ENCODE assay signal across 19 mouse cellular contexts in the genomic region with DNA sequence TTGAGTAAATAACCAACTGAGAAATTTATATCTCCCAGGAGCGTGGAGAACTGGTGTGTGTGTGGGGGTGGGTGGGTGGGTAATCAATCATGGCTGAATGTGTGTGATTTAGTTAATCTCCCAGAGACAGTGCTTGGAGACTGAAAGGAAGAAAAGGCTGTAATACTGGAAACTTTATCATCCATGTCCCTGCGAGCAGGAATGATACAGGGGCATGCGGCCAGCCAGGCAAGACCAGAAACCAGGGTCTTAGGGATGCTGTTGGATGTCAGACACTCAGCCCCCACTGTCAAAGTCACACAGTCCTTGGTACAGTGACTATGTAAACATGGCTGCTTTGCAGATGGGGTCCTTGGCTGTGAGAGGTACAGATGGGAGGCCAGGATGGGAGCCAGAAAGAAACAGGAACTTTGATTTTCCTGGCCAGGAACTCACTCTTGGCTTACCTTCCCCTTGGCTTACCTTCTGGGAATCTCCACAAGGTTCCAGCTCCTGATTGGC.
DNase-seq lines count a peak whose midpoint lies in the region; ATAC-seq and TF ChIP-seq lines count a peak whose summit lies in the region.
"Had no signal": no experiment of that assay in that cellular context is flagged by ENCODE, and none has a peak within 500 bp of the region (broad histone marks: within the 10 kb centered on the region; RNA-seq: fewer than 3 reads in every experiment).

No protein-coding gene starts in this region.

- H3K9ac ChIP-seq in hindbrain, postnatal 0 days (replicated peaks; ENCODE audit: low read length), result no peak overlapping the region
- no peak overlapping the region for H3K9ac ChIP-seq in hindbrain, embryonic 12.5 days
- H3K9ac ChIP-seq: embryonic facial prominence, embryonic 13.5 days; heart, embryonic 13.5 days; liver, postnatal 0 days had no signal

- no peak overlapping the region for H3K4me2 ChIP-seq in hindbrain, postnatal 0 days (ENCODE audit: low read depth, low read length)
- no peak overlapping the region for H3K4me2 ChIP-seq in hindbrain, embryonic 12.5 days (replicated peaks)
- H3K4me2 ChIP-seq: embryonic facial prominence, embryonic 13.5 days; heart, embryonic 13.5 days had no signal

- no peaks in the 10 kb centered on the region for H3K27me3 ChIP-seq in hindbrain, postnatal 0 days (ENCODE audit: insufficient read depth, low read length)
- no peaks in the 10 kb centered on the region for H3K27me3 ChIP-seq in hindbrain, embryonic 12.5 days
- H3K27me3 ChIP-seq: embryonic facial prominence, embryonic 13.5 days; heart, embryonic 13.5 days had no signal

- intact Hi-C loops in heart, postnatal 25 days (cut with DNase I), result no loop called here

- no peak overlapping the region for H3K27ac ChIP-seq in hindbrain, postnatal 0 days
- no peak overlapping the region for H3K27ac ChIP-seq in hindbrain, embryonic 12.5 days
- H3K27ac ChIP-seq: embryonic facial prominence, embryonic 13.5 days; heart, embryonic 13.5 days; limb, embryonic 10.5 days had no signal

- H3K4me1 ChIP-seq in hindbrain, postnatal 0 days (ENCODE audit: insufficient read depth, low read length), result no peaks in the 10 kb centered on the region
- no peaks in the 10 kb centered on the region for H3K4me1 ChIP-seq in hindbrain, embryonic 12.5 days
- H3K4me1 ChIP-seq: embryonic facial prominence, embryonic 13.5 days; heart, embryonic 13.5 days; limb, embryonic 10.5 days had no signal

- no peaks in the 10 kb centered on the region for H3K9me3 ChIP-seq in hindbrain, postnatal 0 days (ENCODE audit: low read length)
- no peaks in the 10 kb centered on the region for H3K9me3 ChIP-seq in hindbrain, embryonic 12.5 days (replicated peaks)
- H3K9me3 ChIP-seq: embryonic facial prominence, embryonic 13.5 days; heart, embryonic 13.5 days; limb, embryonic 10.5 days had no signal

- DNase-seq in hindbrain, postnatal 0 days (ENCODE audit: low spot score), result peak; percentile 3
- DNase-seq in brain, adult 2 months (ENCODE audit: low read depth, low spot score), result peak; percentile 95
- peak; percentile 91 for DNase-seq in cerebellum, adult 11-12 months
- DNase-seq in cerebellum, postnatal 14 days, result peak; percentile 82 to 92
- DNase-seq in heart, adult 18-20 months, result no peak
- DNase-seq in heart, postnatal 25 days (ENCODE audit: low spot score), result no peak
- no peak for DNase-seq in adrenal gland, postnatal 25 days
- DNase-seq: B cell, adult 2 months; gastrocnemius, postnatal 10 days; heart, adult 11 months; heart, postnatal 36 days; kidney, adult 9 months; liver, postnatal 0 days had no signal

- no peak overlapping the region for H3K4me3 ChIP-seq in hindbrain, postnatal 0 days (ENCODE audit: low read length)
- no peak overlapping the region for H3K4me3 ChIP-seq in hindbrain, embryonic 12.5 days
- H3K4me3 ChIP-seq: embryonic facial prominence, embryonic 13.5 days; heart, embryonic 13.5 days; limb, embryonic 10.5 days had no signal

- no peaks in the 10 kb centered on the region for H3K36me3 ChIP-seq in hindbrain, postnatal 0 days (ENCODE audit: insufficient read depth, low read length)
- no peaks in the 10 kb centered on the region for H3K36me3 ChIP-seq in hindbrain, embryonic 12.5 days
- H3K36me3 ChIP-seq: embryonic facial prominence, embryonic 13.5 days; heart, embryonic 13.5 days; limb, embryonic 10.5 days had no signal

- 68% methylated on average over 3 of the region's 3 CpGs for WGBS in hindbrain, postnatal 0 days
- WGBS in hindbrain, embryonic 12.5 days, result 57% methylated on average over 3 of the region's 3 CpGs

- ATAC-seq in hindbrain, postnatal 0 days, result no peak
- ATAC-seq in hindbrain, embryonic 12.5 days (ENCODE audit: low FRiP score), result no peak
- ATAC-seq: inflammation-experienced regulatory T-cells, adult 6 months; liver, postnatal 0 days; midbrain, embryonic 16.5 days had no signal

- no peak for TF ChIP-seq CTCF in hindbrain, postnatal 0 days (IDR thresholded peaks at IDR 0.05; ENCODE audit: low read depth)

Comparison
In these comparisons a context has a peak if more than half of its experiments do, and no peak if none do; other contexts are left out.
1. DNase-seq: peak in hindbrain, postnatal 0 days (single experiment), brain, adult 2 months (single experiment), cerebellum, adult 11-12 months (single experiment) and cerebellum, postnatal 14 days (2 of 2); none in heart, adult 18-20 months (0 of 2), heart, postnatal 25 days (single experiment) and adrenal gland, postnatal 25 days (single experiment).